Comparison of ENCODE assay signal across 28 mouse cellular contexts in genomic region chr16:8743989-8744388, GRCm38 (mm10). TPM values are rescaled to one million over a fixed set of nuclear protein-coding genes. Genes with fewer than 3 reads are reported as not detected.
DNase-seq lines count a peak whose midpoint lies in the region; ATAC-seq lines count a peak whose summit lies in the region.
"Had no signal": no experiment of that assay in that cellular context is flagged by ENCODE, and none has a peak within 500 bp of the region (broad histone marks: within the 10 kb centered on the region; RNA-seq: fewer than 3 reads in every experiment).

No protein-coding gene starts in this region.

- no peaks in the 10 kb centered on the region for H3K27me3 ChIP-seq in liver, embryonic 15.5 days
- H3K27me3 ChIP-seq: embryonic facial prominence, embryonic 13.5 days; forebrain, embryonic 13.5 days; heart, embryonic 12.5 days; intestine, embryonic 15.5 days; midbrain, embryonic 15.5 days; Patski; stomach, embryonic 15.5 days had no signal

- peak overlapping the region; percentile 94 for H3K27ac ChIP-seq in liver, embryonic 15.5 days (replicated peaks)
- H3K27ac ChIP-seq: embryonic facial prominence, embryonic 13.5 days; forebrain, embryonic 13.5 days; hindbrain, embryonic 10.5 days; intestine, embryonic 15.5 days; kidney, postnatal 0 days; midbrain, embryonic 15.5 days; stomach, embryonic 15.5 days had no signal

- peak; percentile 45 for DNase-seq in liver
- peak; percentile 7 for DNase-seq in naive thymus-derived CD4-positive, alpha-beta T cell, adult 2 months (ENCODE audit: low read depth)
- DNase-seq in heart, adult 8-10 months (ENCODE audit: low spot score): no peak
- DNase-seq in layer of hippocampus, adult 11-12 months (ENCODE audit: low spot score): no peak
- no peak for DNase-seq in cerebellum, postnatal 36 days
- DNase-seq: adrenal gland, postnatal 10 days; B cell, adult 2 months; cerebellum, adult 11 months; cerebellum, adult 9-10 months; gastrocnemius, postnatal 25 days; heart, adult 18-20 months; kidney, adult 8-10 months; kidney, postnatal 4 days; lung, postnatal 4 days; right cerebral cortex, postnatal 25 days; thymus, postnatal 36 days had no signal

- WGBS in liver, embryonic 15.5 days (ENCODE audit: insufficient replicate concordance): 45% methylated on average over 3 of the region's 3 CpGs

- no peaks in the 10 kb centered on the region for H3K9me3 ChIP-seq in liver, embryonic 15.5 days (replicated peaks)
- H3K9me3 ChIP-seq: embryonic facial prominence, embryonic 13.5 days; forebrain, embryonic 13.5 days; heart, embryonic 12.5 days; hindbrain, embryonic 10.5 days; intestine, embryonic 15.5 days; midbrain, embryonic 15.5 days; stomach, embryonic 15.5 days had no signal

- peak; percentile 58 for ATAC-seq in erythroblast, adult 5-6 weeks (replicated peaks; ENCODE audit: low FRiP score, poor library complexity, severe bottlenecking)
- peak; percentile 48 for ATAC-seq in liver, embryonic 15.5 days (ENCODE audit: insufficient read depth)
- ATAC-seq: forebrain, embryonic 13.5 days; hindbrain, embryonic 16.5 days; intestine, embryonic 15.5 days; midbrain, embryonic 15.5 days; Patski had no signal

- no peak overlapping the region for H3K4me3 ChIP-seq in liver, embryonic 15.5 days (replicated peaks)
- H3K4me3 ChIP-seq: embryonic facial prominence, embryonic 13.5 days; forebrain, embryonic 13.5 days; heart, embryonic 12.5 days; hindbrain, embryonic 10.5 days; intestine, embryonic 15.5 days; midbrain, embryonic 15.5 days; stomach, embryonic 15.5 days had no signal

- H3K9ac ChIP-seq in liver, embryonic 15.5 days: peak overlapping the region; percentile 26; the same call in 1 of the 2 replicates
- H3K9ac ChIP-seq: embryonic facial prominence, embryonic 13.5 days; forebrain, embryonic 13.5 days; heart, embryonic 12.5 days; intestine, embryonic 15.5 days; midbrain, embryonic 15.5 days; stomach, embryonic 15.5 days had no signal

- H3K4me1 ChIP-seq in liver, embryonic 15.5 days (replicated peaks): peaks cover 94% of the 10 kb centered on the region
- H3K4me1 ChIP-seq: embryonic facial prominence, embryonic 13.5 days; forebrain, embryonic 13.5 days; heart, embryonic 12.5 days; hindbrain, embryonic 10.5 days; intestine, embryonic 15.5 days; stomach, embryonic 15.5 days had no signal

- H3K36me3 ChIP-seq in liver, embryonic 15.5 days (replicated peaks): no peaks in the 10 kb centered on the region
- H3K36me3 ChIP-seq: embryonic facial prominence, embryonic 13.5 days; heart, embryonic 12.5 days; hindbrain, embryonic 10.5 days; intestine, embryonic 15.5 days; midbrain, embryonic 15.5 days; stomach, embryonic 15.5 days had no signal

- H3K4me2 ChIP-seq in liver, embryonic 15.5 days: peak overlapping the region; percentile 32; the same call in 1 of the 2 replicates
- H3K4me2 ChIP-seq: embryonic facial prominence, embryonic 13.5 days; forebrain, embryonic 13.5 days; heart, embryonic 12.5 days; intestine, embryonic 15.5 days; midbrain, embryonic 15.5 days; stomach, embryonic 15.5 days had no signal

RNA-seq across cellular contexts. Expression of gene Usp7, which starts 48.1 kb away (rescaled TPM):
- 545 and 592 TPM in 2 replicates for total RNA-seq in erythroblast, adult 5-6 weeks (2015; ENCODE audit: low replicate concordance)
- 1,042 and 1,164 TPM in 2 replicates for total RNA-seq in erythroblast, adult 5-6 weeks (2017; ENCODE audit: low replicate concordance)
- 24.4 and 29.4 TPM in 2 replicates for polyA plus RNA-seq in liver, embryonic 15.5 days (2015; fragmentation: Nextera tagmentation; extraction: Ambion mirVana)
- 10 to 100 TPM; 42.9 to 59.2 (median 48.1) TPM for total RNA-seq in heart, adult 8-10 months (2022)

Comparison
In these comparisons a context has a peak if more than half of its experiments do, and no peak if none do; other contexts are left out.
1. DNase-seq: peak in liver (single experiment) and naive thymus-derived CD4-positive, alpha-beta T cell, adult 2 months (single experiment); none in heart, adult 8-10 months (single experiment), layer of hippocampus, adult 11-12 months (single experiment) and cerebellum, postnatal 36 days (0 of 2).
2. RNA of gene Usp7, which starts 48.1 kb away (total RNA-seq): 545 to 1,164 TPM in erythroblast, adult 5-6 weeks; 42.9 to 59.2 TPM in heart, adult 8-10 months; every median in the first group is over 4 times any median in the second.